Mouse (Mus musculus): ENCODE results near the gene Gm10226. TPM values are rescaled to one million over a fixed set of nuclear protein-coding genes. Genes with fewer than 3 reads are reported as not detected.

Gene Gm10226
- polyA plus RNA-seq, 1 experiment from 2014 or later: 6.0 TPM

Other genes starting within 250 kb of the Gm10226 start
- gene Zfp51, start 241.5 kb upstream of the Gm10226 start, polyA plus RNA-seq (2015; fragmentation: Nextera tagmentation; extraction: Ambion mirVana): 13.2 and 14.0 TPM in 2 replicates
- 11.2 and 12.1 TPM in 2 replicates for gene Zfp53, start 202.9 kb upstream of the Gm10226 start, polyA plus RNA-seq (2015; fragmentation: Nextera tagmentation; extraction: Ambion mirVana)
- gene Zfp52, start 156.3 kb upstream of the Gm10226 start, polyA plus RNA-seq (2015; fragmentation: Nextera tagmentation; extraction: Ambion mirVana): 3.1 and 3.4 TPM in 2 replicates
- gene Zfp948, start 124.9 kb upstream of the Gm10226 start, polyA plus RNA-seq (2015; fragmentation: Nextera tagmentation; extraction: Ambion mirVana): 17.7 and 18.2 TPM in 2 replicates
- 3.4 and 3.9 TPM in 2 replicates for gene Zfp983, start 41.2 kb upstream of the Gm10226 start, polyA plus RNA-seq (2015; fragmentation: Nextera tagmentation; extraction: Ambion mirVana)
- 5.9 TPM in 2 replicates for gene Zfp760, start 15.9 kb downstream of the Gm10226 start, polyA plus RNA-seq (2015; fragmentation: Nextera tagmentation; extraction: Ambion mirVana)
- 3.4 and 4.0 TPM in 2 replicates for gene Zfp229, start 38.9 kb downstream of the Gm10226 start, polyA plus RNA-seq (2015; fragmentation: Nextera tagmentation; extraction: Ambion mirVana)
- gene Zfp820, start 153.9 kb downstream of the Gm10226 start, polyA plus RNA-seq (2015; fragmentation: Nextera tagmentation; extraction: Ambion mirVana): 5.0 and 5.8 TPM in 2 replicates
- gene Zfp995, start 218.1 kb downstream of the Gm10226 start, polyA plus RNA-seq (2015; fragmentation: Nextera tagmentation; extraction: Ambion mirVana): 9.2 and 9.3 TPM in 2 replicates